Mouse (Mus musculus) lung, embryonic 16.5 days (tissue): ENCODE measurements around the gene Plekhg5. TPM values are rescaled to one million over a fixed set of nuclear protein-coding genes. Genes with fewer than 3 reads are reported as not detected.
A peak's percentile ranks its signal among the peaks of the same experiment; 100 is the strongest.

ENCODE experiments used
- ATAC-seq: fragments of 200-750 bp; cut with Nextera tagmentation; 2 replicates; pipeline ENCODE4 v1.8.0; 2017; ENCODE audit warnings: low read depth, mild to moderate bottlenecking, moderate library complexity
- H3K27ac ChIP-seq: fragments of 300-500 bp; sonication (generic); 2 replicates; pipeline ENCODE4 v1.5.1; 2014; ENCODE audit warnings: mild to moderate bottlenecking, control low read depth, low read length
- H3K27me3 ChIP-seq: fragments of 300-500 bp; sonication (generic); 2 replicates; pipeline ENCODE4 v1.6.1; 2014; ENCODE audit warnings: low read depth, low read length, mixed read lengths; ENCODE audit not compliant: control insufficient read depth, insufficient read depth
- H3K36me3 ChIP-seq: fragments of 300-500 bp; sonication (generic); 2 replicates; pipeline ENCODE4 v1.6.1; 2014; ENCODE audit warnings: low read length; ENCODE audit not compliant: control insufficient read depth, insufficient read depth
- H3K4me1 ChIP-seq: fragments of 300-500 bp; sonication (generic); replicated peaks from 2 replicates; pipeline ENCODE4 v1.6.1; 2014; ENCODE audit warnings: low read length, mixed read lengths; ENCODE audit not compliant: control insufficient read depth, insufficient read depth
- H3K4me2 ChIP-seq: fragments of 300-500 bp; sonication (generic); 2 replicates; pipeline ENCODE4 v1.6.1; 2014; ENCODE audit warnings: low read depth, low read length, control low read depth
- H3K4me3 ChIP-seq: fragments of 300-500 bp; sonication (generic); 2 replicates; pipeline ENCODE4 v1.5.1; 2014; ENCODE audit warnings: mild to moderate bottlenecking, low read length, control low read depth
- H3K9ac ChIP-seq: fragments of 300-500 bp; sonication (generic); 2 replicates; pipeline ENCODE4 v1.6.1; 2014; ENCODE audit warnings: low read length, control low read depth
- H3K9me3 ChIP-seq: fragments of 300-500 bp; sonication (generic); 2 replicates; pipeline ENCODE4 v1.6.1; 2016; ENCODE audit warnings: low read length; ENCODE audit not compliant: control insufficient read depth
- WGBS: fragments of 180-500 bp; shearing (Covaris S2); extraction: QIAGEN DNeasy Blood & Tissue Kit; methylation state at CpG from one replicate; pipeline ENCODE4 v1.1.7; 2014; 5-methylcytosine and 5-hydroxymethylcytosine counted together
- polyA plus RNA-seq: library from polyadenylated mRNA; unstranded; fragments of >200 nt; fragmentation: Nextera tagmentation; extraction: Ambion mirVana; gene quantifications from 2 replicates; pipeline ENCODE4 v1.2.1, GENCODE M21; 2015

Plekhg5 gene
- polyA plus RNA-seq, 1 experiment from 2014 or later, result 23.3 TPM

DNA sequence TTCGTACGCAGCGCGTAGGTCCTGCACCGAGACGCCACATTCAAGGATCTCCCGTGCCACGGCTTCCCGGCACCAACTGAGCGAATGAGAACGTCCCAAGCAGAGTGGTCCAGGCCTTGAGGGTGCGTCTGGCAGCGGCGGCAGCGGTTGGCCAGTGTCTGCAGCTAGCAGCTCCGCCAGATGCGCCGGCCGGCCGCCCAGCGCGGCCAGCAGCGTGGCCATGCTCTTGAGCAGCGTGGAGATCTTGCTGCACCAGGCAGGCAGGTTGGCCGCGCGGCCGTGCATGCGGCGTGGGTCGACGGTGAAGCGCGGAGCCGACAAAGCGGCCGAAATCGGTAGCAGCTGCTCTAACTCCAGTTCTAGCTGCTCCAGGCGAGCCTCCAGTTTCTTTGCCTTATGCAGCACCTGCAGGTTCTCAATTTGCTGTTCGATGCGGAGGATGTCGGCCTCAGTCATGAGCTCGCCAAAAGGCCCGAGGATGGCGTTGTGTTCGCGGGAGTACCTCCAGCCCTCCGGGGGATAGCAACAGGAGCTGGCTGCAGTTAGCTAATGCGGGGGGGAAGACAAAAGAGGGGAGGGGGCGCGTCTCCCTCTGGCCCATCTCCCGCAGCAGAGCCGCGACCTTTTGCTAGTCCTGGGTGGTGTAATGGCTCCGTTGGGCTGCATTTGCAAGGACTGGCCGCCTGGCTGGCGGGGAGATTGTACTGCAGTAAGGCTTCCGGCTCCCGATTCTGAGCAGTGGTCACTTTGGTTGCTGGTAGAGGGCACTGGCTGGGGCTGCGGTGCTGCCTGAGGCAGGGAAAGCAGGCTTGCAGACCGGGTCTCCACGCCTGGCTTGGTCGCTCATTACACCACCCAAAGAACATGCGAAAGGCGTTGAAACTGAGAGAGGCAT, 54.0 kb downstream of the Plekhg5 start:
- Histone ChIP-seq H3K9me3 (no peaks in the 10 kb centered on the region), H3K4me3 (peak overlapping the region; percentile 24), H3K4me1 (peaks cover 17% of the 10 kb centered on the region), H3K27me3 (peaks cover 96% of the 10 kb centered on the region), H3K27ac (no peak overlapping the region), H3K4me2 (peak overlapping the region; percentile 34), H3K9ac (no peak overlapping the region), H3K36me3 (no peaks in the 10 kb centered on the region)
- 15% methylated on average over 65 of the region's 65 CpGs for WGBS
- ATAC-seq, result no peak

DNA sequence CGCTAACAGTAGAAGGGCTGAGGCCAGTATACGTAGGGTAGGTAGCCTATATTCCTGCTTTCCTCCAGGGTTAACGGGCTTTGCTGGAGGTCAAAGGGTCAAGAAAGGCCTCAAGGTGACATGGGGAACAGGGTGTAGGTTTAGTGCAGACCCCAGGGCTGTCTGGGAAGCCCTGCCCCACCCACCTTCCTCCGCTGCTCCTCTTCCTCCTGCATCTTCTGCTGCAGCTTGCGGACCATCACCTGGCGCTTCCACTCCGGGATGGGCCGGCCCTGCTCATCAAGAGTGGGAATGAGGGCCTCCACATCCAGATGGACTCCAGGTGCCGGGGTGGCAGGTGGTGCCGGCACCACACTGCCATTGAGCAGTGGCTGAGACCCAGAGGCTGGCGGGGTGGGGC, 55.6 kb downstream of the Plekhg5 start:
- H3K36me3 ChIP-seq, result no peaks in the 10 kb centered on the region
- no peak for ATAC-seq
- no peak overlapping the region for H3K27ac ChIP-seq
- no peaks in the 10 kb centered on the region for H3K9me3 ChIP-seq
- WGBS, result 83% methylated on average over 11 of the region's 11 CpGs
- peaks cover 98% of the 10 kb centered on the region for H3K27me3 ChIP-seq
- peaks cover 28% of the 10 kb centered on the region for H3K4me1 ChIP-seq
- H3K4me2 ChIP-seq, result no peak overlapping the region
- H3K4me3 ChIP-seq, result no peak overlapping the region
- no peak overlapping the region for H3K9ac ChIP-seq

DNA sequence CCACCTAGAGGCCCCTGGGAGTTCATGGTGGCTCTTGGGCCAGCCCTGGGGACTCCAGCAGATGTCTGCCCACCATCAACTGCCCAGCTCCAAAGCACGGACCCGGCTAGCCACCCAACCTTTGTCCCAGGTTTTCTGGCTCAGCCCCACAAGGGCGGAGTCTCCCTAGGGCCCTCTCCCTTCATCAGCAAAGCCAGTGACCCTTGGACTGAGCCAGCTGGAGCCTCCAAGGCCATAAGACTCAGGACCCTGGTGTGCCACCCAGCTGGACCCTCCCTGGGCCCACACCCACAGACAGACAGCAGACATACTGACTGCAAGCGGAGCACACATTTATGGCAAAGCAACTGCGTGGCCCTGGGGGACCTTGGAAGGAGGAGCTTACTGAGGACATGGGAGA, 56.5 kb downstream of the Plekhg5 start:
- Histone ChIP-seq H3K9ac (no peak overlapping the region), H3K27me3 (peaks cover 97% of the 10 kb centered on the region), H3K4me3 (no peak overlapping the region), H3K4me2 (no peak overlapping the region), H3K27ac (no peak overlapping the region), H3K9me3 (no peaks in the 10 kb centered on the region), H3K36me3 (no peaks in the 10 kb centered on the region), H3K4me1 (peaks cover 28% of the 10 kb centered on the region)
- ATAC-seq, result no peak
- WGBS, result 68% methylated on average over 5 of the region's 5 CpGs

DNA sequence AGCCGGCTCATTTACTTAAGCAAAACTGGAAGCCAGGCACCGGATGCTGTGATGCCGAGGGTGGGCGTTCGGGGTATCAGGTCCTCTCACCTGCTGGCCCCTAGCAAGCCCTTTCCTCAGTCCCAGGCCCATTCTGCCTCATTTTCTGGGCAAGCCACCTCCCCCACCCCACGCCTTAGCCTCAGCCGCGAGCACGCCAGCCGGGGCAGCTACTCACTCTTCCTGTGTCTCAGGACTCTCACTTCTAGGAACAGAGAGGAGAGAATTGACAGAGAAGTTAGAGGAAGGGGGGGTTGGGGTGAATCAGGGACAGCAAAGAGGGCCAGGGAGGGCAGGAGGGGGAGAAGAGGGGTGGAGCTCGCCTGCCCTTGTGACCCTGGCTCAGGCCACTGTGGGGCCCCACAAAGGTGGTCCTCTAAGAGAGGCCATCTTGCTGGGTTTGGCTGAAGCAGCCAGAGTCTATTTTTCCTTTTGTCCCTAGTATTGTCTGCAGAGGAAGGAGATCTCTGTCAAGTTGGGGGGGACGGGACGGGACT, 57.2 kb downstream of the Plekhg5 start:
- Histone ChIP-seq H3K4me2 (no peak overlapping the region), H3K4me1 (peaks cover 28% of the 10 kb centered on the region)

DNA sequence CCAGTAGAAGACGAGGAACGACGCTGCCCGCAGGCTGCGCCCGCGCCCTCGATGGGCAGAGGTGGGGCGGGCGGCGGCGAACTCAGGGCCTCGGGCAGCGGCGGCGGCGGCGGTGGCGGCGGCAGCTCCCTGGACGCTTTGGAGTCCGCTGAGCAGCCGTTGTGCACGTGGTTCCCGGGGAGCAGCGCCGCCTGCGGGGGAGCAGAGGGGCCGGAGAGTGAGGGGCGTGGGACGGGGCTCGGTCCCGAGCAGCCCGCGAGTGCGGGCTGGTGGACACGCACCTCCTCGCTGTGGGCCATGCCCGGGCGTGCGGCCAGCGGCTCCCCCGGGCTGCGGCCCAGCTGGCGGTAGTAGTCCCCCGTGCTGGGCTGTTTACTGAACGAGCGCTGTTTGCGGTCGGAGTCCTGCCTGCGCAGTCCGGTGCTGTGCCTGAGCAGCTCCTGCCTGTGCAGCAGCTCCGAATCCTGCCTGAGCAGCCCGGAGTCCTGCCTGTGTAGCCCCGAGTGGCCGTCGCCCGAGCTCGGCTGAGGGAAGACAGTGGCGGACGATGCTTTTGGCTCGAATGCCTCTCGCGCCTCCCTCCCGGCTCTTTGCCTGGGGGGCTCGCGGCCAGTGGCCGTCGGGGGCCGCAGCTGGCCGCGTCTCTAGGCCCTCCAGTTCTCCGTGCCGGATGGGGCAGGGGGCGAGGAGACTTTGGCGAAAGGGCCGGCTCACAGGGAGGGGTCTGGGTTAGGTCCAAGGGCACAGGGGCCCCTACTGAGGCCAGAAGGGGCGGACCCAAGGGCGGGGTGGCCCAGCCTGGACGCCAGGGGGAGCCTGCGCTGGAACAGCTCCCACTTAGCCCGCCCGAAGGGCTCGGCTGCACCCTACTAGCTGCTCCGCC, 58.7 kb downstream of the Plekhg5 start:
- Histone ChIP-seq H3K9me3 (no peaks in the 10 kb centered on the region), H3K4me1 (peaks cover 21% of the 10 kb centered on the region), H3K9ac (peak overlapping the region; percentile 58), H3K27ac (peak overlapping the region; percentile 50), H3K27me3 (peaks cover 78% of the 10 kb centered on the region), H3K4me2 (peak overlapping the region; percentile 77), H3K36me3 (no peaks in the 10 kb centered on the region), H3K4me3 (peak overlapping the region; percentile 51)
- ATAC-seq, result peak; percentile 81
- WGBS, result under 1% methylated on average over 73 of the region's 85 CpGs

More for the DNA sequence above, 57.2 kb downstream of the Plekhg5 start:
- WGBS, result 37% methylated on average over 13 of the region's 13 CpGs
- no peaks in the 10 kb centered on the region for H3K9me3 ChIP-seq
- peaks cover 93% of the 10 kb centered on the region for H3K27me3 ChIP-seq
- no peak overlapping the region for H3K27ac ChIP-seq
- H3K36me3 ChIP-seq, result no peaks in the 10 kb centered on the region
- no peak overlapping the region for H3K9ac ChIP-seq
- no peak for ATAC-seq
- no peak overlapping the region for H3K4me3 ChIP-seq

DNA sequence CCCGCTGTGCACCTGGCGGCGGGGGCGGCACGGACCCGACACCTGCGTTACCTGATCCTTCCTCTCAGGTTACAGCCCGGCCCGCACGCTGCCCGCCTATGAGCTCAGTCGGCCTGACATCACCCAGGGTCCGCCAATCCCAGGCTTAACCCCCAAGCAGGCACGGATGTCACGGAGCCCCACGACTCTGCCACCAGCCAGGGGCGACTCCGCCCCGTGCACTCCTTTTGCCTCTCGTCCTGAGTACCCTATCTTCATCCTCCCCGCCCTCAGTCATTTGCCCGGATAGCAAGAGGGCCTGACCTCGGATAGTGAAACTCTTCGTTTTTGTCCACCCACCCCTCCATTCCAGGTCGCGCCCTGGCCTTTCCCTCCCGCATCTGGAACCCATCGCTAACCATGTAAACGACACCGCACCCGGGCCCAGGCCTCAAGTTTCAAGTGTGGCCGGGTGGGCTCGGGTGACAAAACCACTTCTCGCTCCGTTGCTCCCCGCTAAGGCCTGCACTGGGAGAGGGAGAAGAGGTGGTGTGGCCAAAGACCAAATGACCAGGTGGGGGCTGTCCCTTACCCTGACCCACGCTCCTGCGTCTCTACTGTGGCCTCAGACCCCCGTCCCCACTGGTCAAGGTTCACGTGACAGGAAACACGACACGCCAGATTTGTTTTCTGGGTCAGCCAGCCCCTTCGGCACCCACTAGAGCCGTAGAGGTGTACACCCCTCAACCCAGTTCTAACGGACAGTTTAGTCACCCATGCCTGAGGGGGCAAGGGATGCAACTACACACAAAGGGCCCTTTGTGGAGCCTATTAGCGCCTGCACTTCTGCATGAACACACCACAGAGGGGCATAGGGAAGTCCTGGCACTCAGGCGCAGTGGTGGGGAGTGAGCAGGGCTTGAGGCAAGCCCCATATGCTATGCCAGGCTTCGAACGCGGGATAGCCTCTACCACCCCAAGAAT, 59.8 kb downstream of the Plekhg5 start:
- H3K4me1 ChIP-seq, result peaks cover 18% of the 10 kb centered on the region
- peak overlapping the region; percentile 51 for H3K4me3 ChIP-seq
- peak overlapping the region; percentile 77 for H3K4me2 ChIP-seq
- ATAC-seq, result peak; percentile 71
- H3K9me3 ChIP-seq, result no peaks in the 10 kb centered on the region
- H3K9ac ChIP-seq, result peak overlapping the region; percentile 23; the same call in 1 of the 2 replicates
- no peak overlapping the region for H3K27ac ChIP-seq
- peaks cover 67% of the 10 kb centered on the region for H3K27me3 ChIP-seq
- WGBS, result 6% methylated on average over 50 of the region's 50 CpGs
- no peaks in the 10 kb centered on the region for H3K36me3 ChIP-seq

DNA sequence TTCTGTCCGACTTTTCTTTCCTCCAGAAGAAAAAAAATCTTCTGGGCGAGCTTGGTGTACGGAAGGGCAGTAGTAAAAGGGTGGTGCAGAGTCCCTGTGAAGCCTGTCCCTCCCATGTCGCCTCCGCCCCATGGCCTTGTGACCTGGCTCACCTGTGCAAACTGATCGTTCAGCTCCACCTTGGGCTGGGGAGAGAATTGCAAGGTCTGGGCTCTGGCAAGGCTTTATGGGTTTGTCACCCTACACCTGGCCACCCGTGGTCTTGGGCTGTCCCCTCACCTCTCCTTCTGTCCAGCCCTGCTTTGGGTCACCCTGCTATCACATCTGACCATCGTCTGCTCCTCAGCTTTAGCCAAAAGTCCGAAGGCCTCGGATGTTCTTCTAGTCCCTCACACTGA, 60.5 kb downstream of the Plekhg5 start:
- peaks cover 61% of the 10 kb centered on the region for H3K27me3 ChIP-seq
- H3K4me1 ChIP-seq, result peaks cover 18% of the 10 kb centered on the region
- 30% methylated on average over 10 of the region's 10 CpGs for WGBS
- no peak overlapping the region for H3K27ac ChIP-seq
- H3K4me3 ChIP-seq, result no peak overlapping the region
- no peak for ATAC-seq
- no peak overlapping the region for H3K4me2 ChIP-seq
- H3K9me3 ChIP-seq, result no peaks in the 10 kb centered on the region
- no peak overlapping the region for H3K9ac ChIP-seq
- H3K36me3 ChIP-seq, result no peaks in the 10 kb centered on the region

DNA sequence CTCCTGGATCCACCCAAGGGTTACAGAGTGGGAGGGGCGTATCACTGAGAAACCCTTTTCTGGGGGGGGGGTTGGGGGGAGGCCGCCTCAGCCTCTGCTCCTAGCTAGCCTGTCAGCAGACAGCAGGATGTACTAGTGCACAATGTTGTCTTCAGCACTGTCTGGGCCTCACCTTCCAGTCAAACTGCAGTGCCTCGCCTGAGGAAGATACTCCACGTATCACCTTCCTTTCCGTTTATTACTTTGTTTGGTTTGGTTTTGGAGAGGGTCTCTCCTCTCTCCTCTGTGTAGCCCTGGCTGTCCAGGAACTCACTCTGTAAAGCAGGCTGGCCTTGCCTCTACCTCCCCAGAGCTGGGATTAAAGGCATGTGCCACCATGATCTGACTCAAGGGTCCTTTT, 60.9 kb downstream of the Plekhg5 start:
- WGBS, result 55% methylated on average over 5 of the region's 5 CpGs
- peaks cover 19% of the 10 kb centered on the region for H3K4me1 ChIP-seq
- H3K9me3 ChIP-seq, result no peaks in the 10 kb centered on the region
- no peak overlapping the region for H3K4me3 ChIP-seq
- H3K9ac ChIP-seq, result no peak overlapping the region
- no peak for ATAC-seq
- no peak overlapping the region for H3K4me2 ChIP-seq
- peaks cover 56% of the 10 kb centered on the region for H3K27me3 ChIP-seq
- H3K36me3 ChIP-seq, result no peaks in the 10 kb centered on the region
- no peak overlapping the region for H3K27ac ChIP-seq
